Mouse (Mus musculus) Patski (cell line): ENCODE measurements around the gene Gnl3l. TPM values are rescaled to one million over a fixed set of nuclear protein-coding genes. Genes with fewer than 3 reads are reported as not detected.

Experiments
- ATAC-seq: fragments of 100-300 bp; one replicate; pipeline ENCODE4 v1.8.0; 2021
- CTCF ChIA-PET: fragments of 350-600 bp; sonication (Branson Sonifier 250); formaldehyde crosslinking; loops from one replicate; lab custom pipeline; 2022; ENCODE audit warnings: inconsistent platforms; lab: Charles Lee
- POLR2A ChIA-PET: fragments of 350-600 bp; sonication (Branson Sonifier 250); formaldehyde crosslinking; loops from one replicate; lab custom pipeline; 2022; ENCODE audit warnings: antibody characterized with exemption, inconsistent platforms; lab: Charles Lee
- DNase-seq: peaks from one replicate; pipeline ENCODE4 v3.0.0-alpha.2; 2011; ENCODE audit warnings: low read depth, low spot score
- H3K27me3 ChIP-seq: fragments of 371-371 bp; one replicate; pipeline ENCODE4 v1.5.1; 2021
- CTCF ChIP-seq: fragments of 100-300 bp; IDR thresholded peaks from one replicate; pipeline ENCODE4 v1.5.1; 2021
- in situ Hi-C: fragments of 300-500 bp; cut with MboI; formaldehyde crosslinking; loops from 3 replicates; pipeline ENCODE4 v1.11.1; 2018; ENCODE audit warnings: low pct_unique_long_range_greater_than_20kb, mixed read lengths
- polyA plus RNA-seq: library from polyadenylated mRNA; unstranded; gene quantifications from one replicate; pipeline ENCODE4 v1.2.3, GENCODE M21; 2021

The Gnl3l gene
- 58.7 TPM for polyA plus RNA-seq

- H3K27me3 ChIP-seq, result peaks cover 6% of the 10 kb centered on the region
- ChIA-PET POLR2A (interaction anchor here (1.0 kb wide), 1 partner anchor 31 kb away, joined by 4 read pairs; no protein-coding TSS in a partner anchor), CTCF (interaction anchor here (1.2 to 1.8 kb wide), 3 partner anchors 23 to 32 kb away, joined by 3 to 6 read pairs (median 5); no protein-coding TSS in a partner anchor)
- peak; percentile 49 for DNase-seq
- in situ Hi-C loops, result no loop called here
- ATAC-seq, result peak; percentile 98
- peak; percentile 70 for TF ChIP-seq CTCF
Measured at GRCm38 (mm10) chrX:151016938-151017877, at the start of gene Gnl3l. Gnl3l (minus strand) TSS chrX:151017322.

- no peak for TF ChIP-seq CTCF
- in situ Hi-C loops, result no loop called here
Measured at GRCm38 (mm10) chrX:151066071-151066666, 49.0 kb upstream of the Gnl3l start.

GRCm38 (mm10) chrX:151061615-151062299, 44.6 kb upstream of the Gnl3l start:
- in situ Hi-C loops, result no loop called here
- ChIA-PET CTCF (no interaction called here), POLR2A (no interaction called here)
- ATAC-seq (no peak), DNase-seq (no peak)
- TF ChIP-seq CTCF, result no peak
- H3K27me3 ChIP-seq, result peaks cover 4% of the 10 kb centered on the region

More at GRCm38 (mm10) chrX:151066071-151066666, 49.0 kb upstream of the Gnl3l start:
- CTCF ChIA-PET, result no interaction called here
- DNase-seq, result no peak
- no peaks in the 10 kb centered on the region for H3K27me3 ChIP-seq
- POLR2A ChIA-PET, result no interaction called here
- ATAC-seq, result no peak

- H3K27me3 ChIP-seq, result peaks cover 4% of the 10 kb centered on the region
- CTCF ChIA-PET, result interaction anchor here (1.5 kb wide), 1 partner anchor 22 kb away, joined by 3 read pairs; no protein-coding TSS in a partner anchor
- POLR2A ChIA-PET, result no interaction called here
- TF ChIP-seq CTCF, result no peak
- in situ Hi-C loops, result no loop called here
- no peak for ATAC-seq
- DNase-seq, result no peak
Measured at GRCm38 (mm10) chrX:151059346-151059745, 42.2 kb upstream of the Gnl3l start.

- ChIA-PET CTCF (no interaction called here), POLR2A (no interaction called here)
- DNase-seq, result no peak
- TF ChIP-seq CTCF, result no peak
- no peak for ATAC-seq
- in situ Hi-C loops, result no loop called here
- H3K27me3 ChIP-seq, result peaks cover 4% of the 10 kb centered on the region
Measured at GRCm38 (mm10) chrX:151055559-151055958, 38.4 kb upstream of the Gnl3l start.

- in situ Hi-C loops, result no loop called here
- DNase-seq (no peak), ATAC-seq (no peak)
- TF ChIP-seq CTCF, result no peak
- CTCF ChIA-PET, result no interaction called here
- POLR2A ChIA-PET, result no interaction called here
- peaks cover 4% of the 10 kb centered on the region for H3K27me3 ChIP-seq
Measured at GRCm38 (mm10) chrX:151054489-151054888, 37.4 kb upstream of the Gnl3l start.

GRCm38 (mm10) chrX:151050337-151050736, 33.2 kb upstream of the Gnl3l start:
- no peak for DNase-seq
- no peak for ATAC-seq
- POLR2A ChIA-PET, result no interaction called here
- in situ Hi-C loops, result no loop called here
- CTCF ChIA-PET, result interaction anchor here (1.0 kb wide), 1 partner anchor 10 kb away, joined by 3 read pairs; no protein-coding TSS in a partner anchor
- no peaks in the 10 kb centered on the region for H3K27me3 ChIP-seq
- TF ChIP-seq CTCF, result no peak

GRCm38 (mm10) chrX:151049661-151050215, 32.6 kb upstream of the Gnl3l start:
- in situ Hi-C loops, result no loop called here
- H3K27me3 ChIP-seq, result no peaks in the 10 kb centered on the region
- POLR2A ChIA-PET, result interaction anchor here (0.5 kb wide), 1 partner anchor 336 kb away, joined by 6 read pairs; no protein-coding TSS in a partner anchor
- CTCF ChIA-PET, result interaction anchor here (0.6 to 1.2 kb wide), 2 partner anchors 28 to 33 kb away, joined by 3 to 6 read pairs; partner anchors contain the start of gene Gnl3l
- ATAC-seq (no peak), DNase-seq (no peak)
- no peak for TF ChIP-seq CTCF

- no peak for DNase-seq
- CTCF ChIA-PET, result no interaction called here
- no peaks in the 10 kb centered on the region for H3K27me3 ChIP-seq
- ATAC-seq, result peak; percentile 58
- in situ Hi-C loops, result no loop called here
- TF ChIP-seq CTCF, result no peak
- POLR2A ChIA-PET, result interaction anchor here (0.9 kb wide), 1 partner anchor 30 kb away, joined by 4 read pairs; no protein-coding TSS in a partner anchor
Measured at GRCm38 (mm10) chrX:151047431-151048058, 30.4 kb upstream of the Gnl3l start.
